Mouse (Mus musculus): ENCODE results near the gene Hes3. TPM values are rescaled to one million over a fixed set of nuclear protein-coding genes. Genes with fewer than 3 reads are reported as not detected.
A peak's percentile ranks its signal among the peaks of the same experiment; 100 is the strongest.

The Hes3 gene
- polyA plus RNA-seq, 1 experiment from 2014 or later, result not detected

DNA sequence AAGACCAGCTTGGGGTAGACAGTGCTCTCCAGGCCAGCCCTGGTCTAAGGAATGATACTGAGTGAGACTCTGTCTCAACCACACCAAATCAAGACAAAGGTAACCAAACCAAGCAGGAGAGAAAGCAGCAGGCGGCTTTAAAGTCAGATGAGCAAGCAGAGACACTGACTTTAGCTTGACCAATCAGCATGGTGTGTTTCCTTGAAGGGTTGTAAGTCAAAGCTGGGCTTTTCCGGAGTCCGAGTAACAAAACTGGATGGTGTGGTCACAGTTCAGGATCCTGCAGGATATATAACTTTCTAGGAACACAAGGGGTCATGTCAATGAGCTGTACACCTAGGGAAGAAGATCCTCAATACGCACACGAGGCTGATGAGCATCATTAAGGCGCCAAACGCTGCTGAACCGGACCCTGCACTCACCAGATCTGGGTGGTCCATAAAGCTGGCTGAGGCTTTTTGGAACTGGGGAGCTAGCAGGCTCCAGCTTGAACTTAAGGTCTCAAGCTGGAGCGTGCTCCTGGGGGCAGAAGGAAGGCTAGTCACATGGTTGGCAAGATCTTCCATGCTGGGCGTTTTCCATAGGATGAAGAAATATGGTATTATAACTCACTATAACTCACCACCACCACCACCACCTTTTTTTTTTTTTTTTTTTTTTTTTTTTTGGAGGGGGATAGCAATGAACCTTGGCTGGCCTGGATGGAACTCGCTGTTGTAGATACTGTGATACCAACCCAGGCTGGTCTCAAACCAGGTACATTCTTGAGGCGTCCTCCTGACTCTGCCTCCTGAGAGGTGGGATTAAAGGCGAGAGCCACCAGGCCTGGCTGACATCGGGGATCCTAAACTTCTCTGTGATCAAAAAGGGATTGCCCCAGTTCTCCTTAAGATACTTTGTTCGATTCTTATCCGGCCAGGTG lies 33.4 kb upstream of the Hes3 start:
- H3K4me3 ChIP-seq (replicated peaks), result peak overlapping the region; percentile 100
- H3K27ac ChIP-seq, result no peak overlapping the region
- H3K27me3 ChIP-seq (replicated peaks), result no peaks in the 10 kb centered on the region
- peak; percentile 6; the same call in 1 of the 2 replicates for ATAC-seq (ENCODE audit: insufficient read depth, low FRiP score, low read depth)
- peak overlapping the region; percentile 72 for H3K4me2 ChIP-seq
- no peak overlapping the region for H3K9ac ChIP-seq
- peaks cover 12% of the 10 kb centered on the region for H3K4me1 ChIP-seq
- no peaks in the 10 kb centered on the region for H3K9me3 ChIP-seq
- 48% methylated on average over 16 of the region's 16 CpGs for WGBS
- peaks cover 17% of the 10 kb centered on the region for H3K36me3 ChIP-seq

DNA sequence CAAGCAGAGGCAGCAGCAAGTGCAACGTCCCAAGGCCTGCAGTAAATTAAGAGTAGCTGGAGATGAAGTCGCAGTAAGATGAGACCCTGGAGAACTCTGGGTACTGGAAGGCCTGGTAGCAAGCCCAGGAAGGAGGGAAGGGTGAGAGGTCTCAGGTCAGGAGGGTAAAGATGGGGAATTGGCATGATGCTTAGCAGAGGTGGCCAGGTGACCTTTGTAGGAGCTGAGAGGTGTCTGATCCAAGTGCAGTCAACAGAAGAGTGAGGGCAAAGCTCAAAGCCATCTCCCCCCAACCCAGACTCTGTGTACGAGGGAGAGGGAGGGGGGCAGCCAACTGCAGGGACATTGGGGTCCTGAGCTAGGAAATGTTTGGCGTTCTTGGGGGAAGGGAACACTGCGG lies 30.0 kb upstream of the Hes3 start:
- 42% methylated on average over 5 of the region's 5 CpGs for WGBS
- no peak for ATAC-seq (ENCODE audit: insufficient read depth, low FRiP score, low read depth)
- H3K4me2 ChIP-seq, result no peak overlapping the region
- no peaks in the 10 kb centered on the region for H3K9me3 ChIP-seq
- H3K27ac ChIP-seq, result no peak overlapping the region
- no peak overlapping the region for H3K9ac ChIP-seq
- H3K27me3 ChIP-seq (replicated peaks), result peaks cover 14% of the 10 kb centered on the region
- no peaks in the 10 kb centered on the region for H3K36me3 ChIP-seq
- H3K4me1 ChIP-seq, result peaks cover 13% of the 10 kb centered on the region
- H3K4me3 ChIP-seq (replicated peaks), result no peak overlapping the region

DNA sequence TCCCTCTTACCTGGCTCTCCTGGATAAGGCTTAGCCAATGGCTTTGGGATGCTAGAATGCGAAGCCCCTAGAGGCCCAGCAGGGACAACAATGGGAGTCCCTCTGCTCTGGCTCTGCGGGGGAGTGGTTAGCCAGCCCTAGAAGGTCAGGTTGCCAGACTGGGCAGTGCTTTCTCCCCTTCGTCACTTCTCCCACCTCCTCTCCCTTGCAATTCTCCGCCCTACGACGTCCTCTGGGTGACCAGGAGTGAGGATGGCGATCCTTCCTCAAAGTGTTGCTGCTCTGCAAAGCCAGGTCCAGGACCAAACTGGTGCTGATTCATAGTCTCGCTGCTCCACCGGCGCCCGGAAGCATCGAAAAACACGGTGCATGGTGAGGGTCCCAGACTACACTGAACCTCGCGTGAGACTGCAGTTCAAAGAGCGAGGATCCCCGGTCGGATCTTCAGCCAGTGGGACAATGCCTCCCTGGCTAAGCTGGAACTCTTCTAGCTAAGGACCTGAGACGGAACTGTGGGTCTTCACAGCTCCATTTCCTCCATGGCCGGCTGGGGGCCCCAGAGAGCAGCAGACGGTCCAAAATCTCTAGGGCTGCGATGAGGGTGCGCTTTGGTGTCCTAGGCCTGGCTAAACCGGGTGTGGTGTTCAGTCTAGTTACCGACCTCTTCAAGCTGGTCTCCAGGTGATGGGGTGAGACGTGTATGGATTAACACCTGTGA lies 27.2 kb upstream of the Hes3 start, which contains the start of gene Rnf207:
Gene Rnf207, minus strand, starts transcription at position 477 of the 718 bp plus-strand sequence.
- 6% methylated on average over 26 of the region's 26 CpGs for WGBS
- no peak for ATAC-seq (ENCODE audit: insufficient read depth, low FRiP score, low read depth)
- no peak within 1 kb of the TSS for H3K9ac ChIP-seq
- peak within 1 kb of the TSS; percentile 9; the same call in 1 of the 2 replicates for H3K4me3 ChIP-seq (replicated peaks)
- H3K27ac ChIP-seq, result no peak within 1 kb of the TSS
- peaks cover 41% of the 10 kb centered on the region for H3K27me3 ChIP-seq (replicated peaks)
- H3K4me1 ChIP-seq, result peaks cover 17% of the 10 kb centered on the region
- no peaks in the 10 kb centered on the region for H3K36me3 ChIP-seq
- H3K9me3 ChIP-seq, result no peaks in the 10 kb centered on the region
- peak within 1 kb of the TSS; percentile 45 for H3K4me2 ChIP-seq

DNA sequence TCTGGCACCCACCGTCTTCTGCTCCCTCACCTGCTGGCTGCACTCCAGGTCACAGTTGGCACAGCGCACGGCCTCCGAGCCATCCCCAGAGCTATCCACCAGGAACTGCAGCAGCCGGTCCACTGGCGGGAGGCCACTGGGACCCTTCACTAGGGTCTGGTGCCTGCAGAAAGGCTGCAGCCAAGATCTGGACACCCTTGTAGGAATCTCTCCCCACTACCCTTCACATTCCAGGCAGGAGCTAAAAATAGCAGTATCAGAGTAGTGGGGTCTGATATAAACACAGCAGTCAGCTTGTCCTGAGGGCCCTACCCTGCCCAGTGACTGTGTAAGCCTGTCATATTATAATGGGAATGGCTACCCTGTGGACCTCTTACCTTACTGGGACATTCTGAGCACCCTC lies 26.2 kb upstream of the Hes3 start:
- Histone ChIP-seq H3K27ac (no peak overlapping the region), H3K4me3 (replicated peaks) (no peak overlapping the region), H3K9ac (no peak overlapping the region), H3K4me1 (peaks cover 27% of the 10 kb centered on the region), H3K36me3 (no peaks in the 10 kb centered on the region), H3K9me3 (no peaks in the 10 kb centered on the region), H3K4me2 (no peak overlapping the region), H3K27me3 (replicated peaks) (peaks cover 52% of the 10 kb centered on the region)
- ATAC-seq (ENCODE audit: insufficient read depth, low FRiP score, low read depth), result no peak
- WGBS, result 82% methylated on average over 6 of the region's 6 CpGs

DNA sequence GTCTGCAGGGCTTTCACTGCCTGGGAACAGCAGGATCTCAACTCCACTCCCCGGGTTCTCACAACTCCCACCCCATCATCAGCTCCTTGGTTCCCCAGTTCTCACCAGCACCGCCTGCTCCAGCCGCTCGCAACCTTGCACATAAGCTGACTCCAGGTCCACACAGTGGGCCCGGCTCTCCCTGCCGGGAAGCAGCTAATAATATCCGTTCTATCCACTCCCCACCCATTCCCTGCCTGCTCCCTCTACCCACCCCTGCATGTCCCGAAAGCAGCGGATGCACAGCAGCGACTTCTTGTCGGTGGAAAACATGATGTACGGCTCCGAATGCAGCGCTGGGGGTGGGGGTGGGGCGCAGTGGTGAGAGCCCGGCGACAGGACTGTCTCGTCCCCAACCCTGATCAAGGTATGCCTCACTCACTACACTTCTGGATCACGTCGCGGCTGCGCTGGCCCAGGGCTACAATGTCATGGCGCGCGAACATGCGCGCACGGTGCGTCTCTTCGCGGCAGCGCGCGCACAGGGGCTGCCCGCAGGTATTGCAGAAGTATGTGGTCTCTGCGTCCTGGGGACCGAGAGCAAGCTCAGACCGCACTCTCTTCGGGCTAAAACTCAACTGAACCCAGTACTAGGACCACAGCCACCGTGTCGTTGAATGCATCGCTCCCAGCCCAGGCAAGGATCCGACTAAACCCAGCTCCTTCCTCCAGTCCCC lies 24.2 kb upstream of the Hes3 start:
- Histone ChIP-seq H3K9ac (no peak overlapping the region), H3K36me3 (no peaks in the 10 kb centered on the region), H3K27me3 (replicated peaks) (peaks cover 67% of the 10 kb centered on the region), H3K4me2 (peak overlapping the region; percentile 48), H3K4me1 (peaks cover 35% of the 10 kb centered on the region), H3K9me3 (no peaks in the 10 kb centered on the region), H3K4me3 (replicated peaks) (peak overlapping the region; percentile 21), H3K27ac (no peak overlapping the region)
- no peak for ATAC-seq (ENCODE audit: insufficient read depth, low FRiP score, low read depth)
- 2% methylated on average over 43 of the region's 43 CpGs for WGBS

DNA sequence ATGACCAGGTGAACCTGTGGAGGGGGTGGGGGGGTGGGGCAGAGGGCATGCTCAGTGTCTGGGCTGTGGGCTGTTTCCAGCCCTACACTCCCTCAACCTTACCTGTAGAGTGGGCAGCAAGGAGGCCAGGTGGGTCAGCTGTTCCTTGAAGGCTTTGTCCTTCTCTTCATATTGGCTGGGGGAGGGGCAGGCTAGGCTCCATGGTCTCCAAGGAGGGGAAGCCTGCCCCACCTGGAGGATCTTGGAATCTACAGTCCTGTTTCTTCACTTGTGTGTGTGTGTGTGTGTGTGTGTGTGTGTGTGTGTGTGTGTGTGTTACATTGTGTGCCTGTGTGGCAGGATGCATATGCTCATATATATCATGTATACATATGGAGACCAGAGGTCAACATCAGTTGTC lies 22.5 kb upstream of the Hes3 start:
- H3K9me3 ChIP-seq, result no peaks in the 10 kb centered on the region
- H3K4me3 ChIP-seq (replicated peaks), result no peak overlapping the region
- peaks cover 33% of the 10 kb centered on the region for H3K4me1 ChIP-seq
- no peak overlapping the region for H3K27ac ChIP-seq
- H3K4me2 ChIP-seq, result peak overlapping the region; percentile 74; the same call in 1 of the 2 replicates
- H3K36me3 ChIP-seq, result no peaks in the 10 kb centered on the region
- ATAC-seq (ENCODE audit: insufficient read depth, low FRiP score, low read depth), result no peak
- H3K9ac ChIP-seq, result no peak overlapping the region
- peaks cover 67% of the 10 kb centered on the region for H3K27me3 ChIP-seq (replicated peaks)

DNA sequence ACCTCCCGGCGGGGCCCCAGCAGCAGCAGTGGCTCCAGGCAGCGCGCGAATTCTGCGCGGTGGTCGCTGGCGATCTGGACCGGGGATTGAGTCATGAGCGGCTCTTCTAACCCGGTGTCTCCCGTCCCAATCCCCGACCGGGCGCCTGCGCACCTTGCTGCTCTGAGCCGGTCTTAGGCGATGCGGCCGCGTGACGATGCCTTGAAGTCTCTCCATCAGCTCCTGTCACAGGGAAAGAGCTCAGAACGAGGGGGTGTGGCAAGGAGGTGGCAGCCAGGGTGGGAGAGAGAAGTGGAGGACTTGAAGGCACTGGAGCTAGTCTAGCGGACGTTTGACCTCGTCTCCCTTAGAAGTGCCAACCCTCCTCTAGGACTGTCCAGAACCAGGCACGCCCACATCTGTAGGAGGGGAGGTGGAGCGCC lies 21.8 kb upstream of the Hes3 start:
- under 1% methylated on average over 29 of the region's 29 CpGs for WGBS

DNA sequence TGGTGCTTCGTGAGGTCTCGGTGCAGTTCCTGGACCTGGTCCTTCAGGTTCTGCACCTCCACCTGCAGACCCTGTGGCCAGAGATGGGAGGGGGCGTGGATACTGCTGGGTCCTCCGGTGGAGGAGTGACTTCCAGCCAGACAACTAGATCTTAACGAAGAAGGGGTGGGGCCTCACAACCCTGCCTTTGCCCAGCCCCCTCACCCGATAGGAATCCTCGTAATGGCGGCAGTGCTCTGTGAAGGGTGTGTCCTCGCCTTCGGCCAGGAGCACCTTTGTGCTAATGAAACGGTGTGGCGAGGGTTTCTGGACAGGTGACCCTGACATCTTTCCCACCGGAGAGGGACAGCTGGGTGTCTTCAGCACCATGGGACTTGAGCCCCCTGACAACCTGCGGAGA lies 20.7 kb upstream of the Hes3 start:
- Histone ChIP-seq H3K27me3 (replicated peaks) (peaks cover 60% of the 10 kb centered on the region), H3K27ac (no peak overlapping the region), H3K4me1 (peaks cover 25% of the 10 kb centered on the region), H3K4me3 (replicated peaks) (peak overlapping the region; percentile 32), H3K9ac (no peak overlapping the region; the same call in 1 of the 2 replicates), H3K9me3 (no peaks in the 10 kb centered on the region), H3K36me3 (no peaks in the 10 kb centered on the region; the same call in 1 of the 2 replicates), H3K4me2 (peak overlapping the region; percentile 74)
- no peak for ATAC-seq (ENCODE audit: insufficient read depth, low FRiP score, low read depth)
- 4% methylated on average over 14 of the region's 14 CpGs for WGBS

More for the DNA sequence above, 21.8 kb upstream of the Hes3 start:
- no peaks in the 10 kb centered on the region; the same call in 1 of the 2 replicates for H3K36me3 ChIP-seq
- H3K4me3 ChIP-seq (replicated peaks), result peak overlapping the region; percentile 32
- H3K9ac ChIP-seq, result no peak overlapping the region
- ATAC-seq (ENCODE audit: insufficient read depth, low FRiP score, low read depth), result no peak
- H3K27ac ChIP-seq, result no peak overlapping the region
- H3K27me3 ChIP-seq (replicated peaks), result peaks cover 64% of the 10 kb centered on the region
- peak overlapping the region; percentile 74 for H3K4me2 ChIP-seq
- H3K4me1 ChIP-seq, result peaks cover 26% of the 10 kb centered on the region
- no peaks in the 10 kb centered on the region for H3K9me3 ChIP-seq

DNA sequence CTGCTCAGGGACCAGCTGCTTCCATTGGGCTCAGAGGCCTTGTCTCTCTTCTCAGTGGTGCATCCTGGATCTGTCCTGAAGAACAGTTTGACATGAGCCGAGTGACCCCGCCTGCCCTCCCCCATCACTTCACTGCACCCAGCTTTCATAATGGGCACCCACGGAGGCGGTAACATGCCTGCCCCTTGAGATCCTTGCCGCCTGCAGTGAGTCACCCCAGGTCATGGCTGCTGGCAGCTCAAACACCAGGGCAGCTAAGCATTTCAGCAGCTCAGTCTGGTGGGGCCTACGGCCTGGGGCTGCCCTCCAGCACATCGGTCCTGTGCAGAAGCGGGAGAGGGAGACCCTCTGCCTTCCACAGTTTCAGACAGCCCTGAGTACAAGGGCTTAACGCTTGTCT lies 16.1 kb upstream of the Hes3 start:
- WGBS, result 84% methylated on average over 9 of the region's 9 CpGs

DNA sequence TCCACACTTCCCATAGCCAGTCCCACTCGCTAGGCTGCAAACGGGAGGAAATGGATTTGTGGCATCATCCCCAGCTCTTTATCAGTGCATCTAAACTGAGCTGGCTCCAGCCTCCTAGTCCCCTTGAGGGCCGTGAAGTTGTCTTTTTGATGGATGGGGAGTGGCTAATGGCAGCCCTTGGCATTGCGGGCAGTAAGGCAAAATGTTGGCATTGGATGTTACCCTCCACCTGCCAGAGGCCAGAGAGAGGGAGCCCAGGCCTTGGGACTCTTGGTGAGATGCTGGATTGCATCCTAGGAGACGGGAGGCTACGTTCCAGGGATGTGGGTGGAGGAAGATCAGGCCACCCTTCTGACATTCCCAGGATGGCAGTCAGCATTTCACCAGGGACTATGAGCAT lies 14.5 kb upstream of the Hes3 start:
- Histone ChIP-seq H3K4me1 (no peaks in the 10 kb centered on the region), H3K36me3 (peaks cover 17% of the 10 kb centered on the region), H3K27ac (no peak overlapping the region), H3K9me3 (no peaks in the 10 kb centered on the region), H3K27me3 (replicated peaks) (no peaks in the 10 kb centered on the region; the same call in 1 of the 2 replicates), H3K4me2 (no peak overlapping the region), H3K4me3 (replicated peaks) (no peak overlapping the region), H3K9ac (no peak overlapping the region)
- ATAC-seq (ENCODE audit: insufficient read depth, low FRiP score, low read depth), result no peak
- WGBS, result 69% methylated on average over 6 of the region's 6 CpGs

More for the DNA sequence above, 16.1 kb upstream of the Hes3 start:
- ATAC-seq (ENCODE audit: insufficient read depth, low FRiP score, low read depth), result no peak
- H3K36me3 ChIP-seq, result peaks cover 17% of the 10 kb centered on the region
- H3K27me3 ChIP-seq (replicated peaks), result peaks cover 15% of the 10 kb centered on the region
- H3K9ac ChIP-seq, result no peak overlapping the region
- H3K9me3 ChIP-seq, result no peaks in the 10 kb centered on the region
- peaks cover 7% of the 10 kb centered on the region for H3K4me1 ChIP-seq
- H3K4me3 ChIP-seq (replicated peaks), result no peak overlapping the region
- H3K27ac ChIP-seq, result no peak overlapping the region
- no peak overlapping the region for H3K4me2 ChIP-seq

DNA sequence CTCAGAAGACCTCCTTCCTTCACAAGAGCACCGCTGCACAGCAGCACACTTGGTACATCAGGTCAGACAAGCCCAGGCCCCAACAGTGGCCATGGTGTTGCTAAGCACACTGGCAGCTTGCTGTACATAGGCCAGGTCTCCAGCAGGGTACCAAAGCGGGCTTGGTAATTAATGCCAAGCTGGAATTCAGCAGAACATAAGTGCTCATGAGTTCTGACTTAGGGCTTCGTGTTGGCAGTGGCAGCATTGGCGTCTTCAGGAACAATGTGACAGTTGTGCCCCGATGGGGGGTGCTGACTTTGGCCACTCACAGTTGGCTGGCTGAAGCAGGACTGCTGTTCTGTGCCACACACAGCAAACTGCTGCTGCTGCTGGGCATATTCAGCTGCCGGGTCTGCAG lies 13.2 kb upstream of the Hes3 start:
- H3K4me2 ChIP-seq, result no peak overlapping the region
- H3K4me3 ChIP-seq (replicated peaks), result no peak overlapping the region
- H3K9me3 ChIP-seq, result no peaks in the 10 kb centered on the region
- H3K4me1 ChIP-seq, result no peaks in the 10 kb centered on the region
- H3K27ac ChIP-seq, result no peak overlapping the region
- H3K27me3 ChIP-seq (replicated peaks), result no peaks in the 10 kb centered on the region
- no peak overlapping the region for H3K9ac ChIP-seq
- no peak for ATAC-seq (ENCODE audit: insufficient read depth, low FRiP score, low read depth)
- WGBS, result 88% methylated on average over 6 of the region's 6 CpGs
- peaks cover 27% of the 10 kb centered on the region for H3K36me3 ChIP-seq
